Mouse (Mus musculus) heart, embryonic 14.5 days (tissue): ENCODE data around the gene Wipf3. TPM values are rescaled to one million over a fixed set of nuclear protein-coding genes. Genes with fewer than 3 reads are reported as not detected.

ENCODE experiments used
- ATAC-seq: fragments of 200-750 bp; cut with Nextera tagmentation; 2 replicates; pipeline ENCODE4 v1.8.0; 2017; ENCODE audit warnings: low read depth, moderate TSS enrichment; ENCODE audit not compliant: insufficient number of reproducible peaks, insufficient read depth, low FRiP score
- H3K27ac ChIP-seq, 2 experiments: fragments of 200-500 bp in 1 of 2; fragments of 300-500 bp in 1 of 2; sonication (generic) in 1 of 2; replicated peaks in 1 of 2; 2 replicates each; pipeline ENCODE4 v1.5.1; 2012 to 2014; ENCODE audit warnings: low read depth in 2 of 2, low read length in 2 of 2, control low read depth in 1 of 2, mild to moderate bottlenecking in 1 of 2, mixed read lengths in 1 of 2; ENCODE audit not compliant: control insufficient read depth in 1 of 2, insufficient read depth in 1 of 2
- H3K27me3 ChIP-seq: fragments of 300-500 bp; sonication (generic); 2 replicates; pipeline ENCODE4 v1.6.1; 2014; ENCODE audit warnings: mild to moderate bottlenecking, low read length, control low read depth; ENCODE audit not compliant: control insufficient read depth, insufficient read depth
- H3K36me3 ChIP-seq: fragments of 300-500 bp; sonication (generic); 2 replicates; pipeline ENCODE4 v1.6.1; 2014; ENCODE audit warnings: mild to moderate bottlenecking, control low read depth, low read length, mixed read lengths; ENCODE audit not compliant: control insufficient read depth, insufficient read depth
- H3K4me1 ChIP-seq, 2 experiments: fragments of 200-500 bp in 1 of 2; fragments of 300-500 bp in 1 of 2; sonication (generic) in 1 of 2; 2 replicates each; pipeline ENCODE4 v1.6.1; 2012 to 2014; ENCODE audit warnings: low read length in 2 of 2, control low read depth in 1 of 2, mixed read lengths in 1 of 2; ENCODE audit not compliant: control insufficient read depth in 2 of 2, insufficient read depth in 2 of 2
- H3K4me2 ChIP-seq: fragments of 300-500 bp; sonication (generic); 2 replicates; pipeline ENCODE4 v1.6.1; 2014; ENCODE audit warnings: mild to moderate bottlenecking, low read length
- H3K4me3 ChIP-seq, 2 experiments: fragments of 200-500 bp in 1 of 2; fragments of 300-500 bp in 1 of 2; sonication (generic) in 1 of 2; 2 replicates each; pipeline ENCODE4 v1.5.1; 2012 to 2014; ENCODE audit warnings: low read length in 2 of 2, mild to moderate bottlenecking in 2 of 2, control low read depth in 1 of 2, low read depth in 1 of 2, moderate library complexity in 1 of 2; ENCODE audit not compliant: control insufficient read depth in 1 of 2, insufficient read depth in 1 of 2
- H3K9ac ChIP-seq: fragments of 300-500 bp; sonication (generic); 2 replicates; pipeline ENCODE4 v1.6.1; 2014; ENCODE audit warnings: mild to moderate bottlenecking, low read length
- H3K9me3 ChIP-seq: fragments of 300-500 bp; sonication (generic); 2 replicates; pipeline ENCODE4 v1.6.1; 2016; ENCODE audit warnings: low read length, control low read depth; ENCODE audit not compliant: control insufficient read depth
- WGBS: fragments of 180-500 bp; shearing (Covaris S2); extraction: QIAGEN DNeasy Blood & Tissue Kit; methylation state at CpG from one replicate; pipeline ENCODE4 v1.1.7; 2014; 5-methylcytosine and 5-hydroxymethylcytosine counted together
- polyA plus RNA-seq: library from polyadenylated mRNA; unstranded; fragments of >200 nt; fragmentation: Nextera tagmentation; extraction: Ambion mirVana; gene quantifications from 2 replicates; pipeline ENCODE4 v1.2.1, GENCODE M21; 2014

Gene Wipf3
- polyA plus RNA-seq, 1 experiment from 2014 or later: 6.9 TPM

GRCm38 (mm10) chr6:54549311-54549710 is 119.9 kb downstream of the Wipf3 start:
- Histone ChIP-seq H3K9ac (no peak overlapping the region), H3K4me1 (peaks cover 13 to 32% of the 10 kb centered on the region in 2 experiments), H3K36me3 (no peaks in the 10 kb centered on the region), H3K9me3 (no peaks in the 10 kb centered on the region), H3K27ac (no peak overlapping the region), H3K4me2 (no peak overlapping the region), H3K4me3 (no peak overlapping the region), H3K27me3 (no peaks in the 10 kb centered on the region; the same call in 1 of the 2 replicates)
- no peak for ATAC-seq
- WGBS: 70% methylated on average over 4 of the region's 4 CpGs

- ATAC-seq: no peak
- 33% methylated on average over 6 of the region's 7 CpGs for WGBS
- H3K4me1 ChIP-seq: peaks cover 24 to 41% of the 10 kb centered on the region in 2 experiments
Observed at GRCm38 (mm10) chr6:54550801-54551323, 121.5 kb downstream of the Wipf3 start.

GRCm38 (mm10) chr6:54552721-54553413 is 123.5 kb downstream of the Wipf3 start:
- Histone ChIP-seq H3K36me3 (no peaks in the 10 kb centered on the region), H3K4me1 (peaks cover 25 to 43% of the 10 kb centered on the region in 2 experiments), H3K9ac (no peak overlapping the region), H3K4me2 (no peak overlapping the region), H3K27ac (no peak overlapping the region), H3K4me3 (no peak overlapping the region), H3K27me3 (no peaks in the 10 kb centered on the region; the same call in 1 of the 2 replicates), H3K9me3 (no peaks in the 10 kb centered on the region)
- 88% methylated on average over 9 of the region's 9 CpGs for WGBS
- ATAC-seq: no peak

More at GRCm38 (mm10) chr6:54550801-54551323, 121.5 kb downstream of the Wipf3 start:
- Histone ChIP-seq H3K9me3 (no peaks in the 10 kb centered on the region), H3K36me3 (no peaks in the 10 kb centered on the region), H3K4me2 (no peak overlapping the region), H3K9ac (no peak overlapping the region), H3K27ac (no peak overlapping the region), H3K27me3 (no peaks in the 10 kb centered on the region; the same call in 1 of the 2 replicates), H3K4me3 (no peak overlapping the region)

Other genes with a start within 250 kb of the Wipf3 start
- gene Prr15, start 103.8 kb upstream of the Wipf3 start, polyA plus RNA-seq: 25.2 and 26.2 TPM in 2 replicates
- gene Scrn1, start 136.9 kb downstream of the Wipf3 start, polyA plus RNA-seq: 7.5 and 11.1 TPM in 2 replicates
- gene Plekha8, start 165.5 kb downstream of the Wipf3 start, polyA plus RNA-seq: 8.2 and 8.9 TPM in 2 replicates
- 23.5 and 26.9 TPM in 2 replicates for gene Fkbp14, start 167.7 kb downstream of the Wipf3 start, polyA plus RNA-seq